Mouse (Mus musculus) left cerebral cortex, adult 2 months (tissue): ENCODE results near the gene Nppb. TPM values are rescaled to one million over a fixed set of nuclear protein-coding genes. Genes with fewer than 3 reads are reported as not detected.

Experiments
- DNase-seq, 2 experiments: peaks; one replicate each; pipeline ENCODE4 v3.0.0; 2021 to 2022; ENCODE audit warnings: low spot score in 2 of 2, mixed read lengths in 1 of 2; ENCODE audit errors: extremely low spot score in 1 of 2
- H3K27ac ChIP-seq: fragments of 200-600 bp; 2 replicates; pipeline ENCODE4 v1.8.1; 2022
- H3K4me3 ChIP-seq: fragments of 200-600 bp; 2 replicates; pipeline ENCODE4 v1.8.1; 2022
- CTCF ChIP-seq: fragments of 200-600 bp; IDR thresholded peaks from 2 replicates; pipeline ENCODE4 v1.8.1; 2022; ENCODE audit warnings: antibody characterized with exemption, mild to moderate bottlenecking, moderate library complexity
- intact Hi-C: fragments of 180-260 bp; cut with DNase I; formaldehyde crosslinking; loops from one replicate; pipeline ENCODE4 v1.15.1; 2025
- total RNA-seq, 2 experiments: library from RNA; stranded (reverse); gene quantifications; 2 replicates each; pipeline ENCODE4 v1.2.3; 2021

Gene Nppb
- total RNA-seq, 2 experiments from 2014 or later = not detected

DNA sequence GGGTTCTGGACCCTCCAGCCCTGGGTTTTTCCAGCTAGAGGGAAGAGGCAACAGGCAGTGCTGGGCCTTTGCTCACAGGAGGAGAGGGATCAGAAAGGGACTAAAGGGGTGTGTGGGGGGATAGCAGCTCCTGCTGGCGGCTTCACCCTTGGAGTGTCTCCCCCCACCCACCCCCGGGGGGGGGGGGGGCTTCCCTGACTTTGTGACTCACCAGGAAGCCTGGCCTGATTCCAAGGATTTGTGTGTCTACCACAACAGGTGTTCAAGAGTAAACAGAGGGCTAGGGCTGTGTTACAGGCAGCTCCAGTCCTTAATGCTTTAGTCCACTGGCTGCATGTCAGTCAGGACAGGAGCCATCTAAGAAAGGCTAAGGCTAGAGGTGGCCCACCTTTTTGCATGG lies 38.1 kb upstream of the Nppb start:
- intact Hi-C loops = no loop called here
- no peak for DNase-seq
- no peak for TF ChIP-seq CTCF
- Histone ChIP-seq H3K27ac (no peak overlapping the region), H3K4me3 (no peak overlapping the region)

DNA sequence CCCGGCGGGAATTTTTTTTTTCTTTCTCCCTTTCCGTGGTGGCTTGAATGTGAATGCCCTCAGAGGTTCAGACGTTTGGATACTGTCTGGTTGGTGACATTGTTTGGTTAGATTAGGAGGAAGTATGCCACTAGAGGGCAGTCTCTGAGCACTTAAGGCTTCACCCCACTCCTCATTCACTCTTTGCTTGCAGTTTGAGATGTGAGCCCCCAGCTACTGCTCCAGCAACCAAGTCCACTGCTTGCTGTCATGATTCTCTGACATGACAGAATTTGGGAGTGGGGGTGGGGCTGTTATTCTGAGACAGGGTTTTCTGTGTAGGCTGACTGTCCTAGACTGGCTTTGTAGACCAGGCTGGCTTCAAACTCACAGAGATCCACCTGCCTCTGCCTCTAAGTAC lies 32.0 kb upstream of the Nppb start:
- Histone ChIP-seq H3K27ac (no peak overlapping the region), H3K4me3 (no peak overlapping the region)
- peak; percentile 67 for TF ChIP-seq CTCF
- intact Hi-C loops = no loop called here
- no peak for DNase-seq

DNA sequence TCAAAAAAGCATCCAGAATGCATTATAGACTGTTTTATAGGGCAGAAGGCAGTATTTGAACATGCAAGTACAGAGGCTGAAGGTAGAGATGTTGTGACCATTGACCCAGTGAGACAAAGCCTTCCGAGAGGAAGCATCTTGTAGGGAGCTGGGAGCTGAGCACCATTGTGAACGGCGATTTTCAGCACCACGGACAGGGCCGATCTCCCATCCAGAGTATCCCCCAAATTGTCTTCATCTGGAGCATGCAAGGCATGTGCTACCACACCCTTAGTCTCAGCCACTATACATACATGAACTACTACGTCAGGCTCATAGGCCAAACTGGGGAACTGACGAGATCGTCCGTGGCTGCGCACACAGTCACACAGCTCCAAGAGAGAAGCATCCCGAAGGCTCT lies 28.4 kb upstream of the Nppb start:
- TF ChIP-seq CTCF = no peak
- Histone ChIP-seq H3K27ac (no peak overlapping the region), H3K4me3 (no peak overlapping the region)
- intact Hi-C loops = no loop called here
- no peak for DNase-seq

DNA sequence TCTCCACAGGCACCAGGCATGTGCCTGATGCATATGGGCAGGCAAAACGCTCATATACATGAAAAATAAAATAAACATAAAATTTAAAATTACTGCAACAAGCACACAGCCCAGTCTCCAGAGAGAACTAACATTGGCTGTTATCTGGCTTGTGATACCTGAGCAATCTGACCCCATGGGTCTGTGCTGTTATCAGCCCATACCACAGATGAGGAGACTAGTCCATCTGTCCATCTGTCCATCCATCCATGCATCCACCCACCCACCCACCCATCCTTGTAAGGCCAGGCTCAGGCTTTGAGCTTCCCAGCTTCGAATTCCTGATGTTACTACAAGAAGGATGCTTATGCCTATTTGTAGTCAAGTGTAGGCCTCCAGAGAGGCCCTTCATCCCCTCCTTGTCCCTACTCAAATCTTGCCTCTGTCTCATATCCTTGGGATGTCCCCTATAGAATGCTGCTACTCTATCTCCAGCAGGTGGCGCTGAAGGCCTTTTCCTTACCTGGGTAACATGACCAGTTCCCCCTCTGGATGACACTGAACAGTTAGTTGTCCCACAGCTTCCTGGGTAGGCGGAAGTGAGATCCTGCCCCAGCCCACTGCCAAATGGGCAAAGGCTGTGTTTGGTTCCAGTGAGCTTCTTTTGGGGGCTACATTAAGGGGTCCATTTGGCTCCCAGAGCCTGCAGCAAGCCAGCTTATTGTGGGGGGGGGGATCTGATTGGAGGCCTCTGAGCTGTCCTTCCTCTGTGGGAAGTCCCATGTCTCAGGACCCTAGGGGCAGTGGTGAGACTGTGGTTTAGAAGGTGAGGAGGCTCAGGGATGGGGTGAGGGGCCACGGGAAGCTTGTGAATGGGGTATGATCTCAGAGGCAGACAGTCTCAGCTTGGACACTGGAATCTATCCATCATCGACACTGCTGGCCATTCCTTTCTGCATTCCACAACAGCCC lies 25.4 kb upstream of the Nppb start:
- Histone ChIP-seq H3K4me3 (no peak overlapping the region), H3K27ac (no peak overlapping the region)
- intact Hi-C loops = loop anchor here (2.0 kb wide), 1 partner anchor 49 kb away; no protein-coding TSS in a partner anchor
- TF ChIP-seq CTCF = peak; percentile 69
- DNase-seq = peak; percentile 37 to 61

DNA sequence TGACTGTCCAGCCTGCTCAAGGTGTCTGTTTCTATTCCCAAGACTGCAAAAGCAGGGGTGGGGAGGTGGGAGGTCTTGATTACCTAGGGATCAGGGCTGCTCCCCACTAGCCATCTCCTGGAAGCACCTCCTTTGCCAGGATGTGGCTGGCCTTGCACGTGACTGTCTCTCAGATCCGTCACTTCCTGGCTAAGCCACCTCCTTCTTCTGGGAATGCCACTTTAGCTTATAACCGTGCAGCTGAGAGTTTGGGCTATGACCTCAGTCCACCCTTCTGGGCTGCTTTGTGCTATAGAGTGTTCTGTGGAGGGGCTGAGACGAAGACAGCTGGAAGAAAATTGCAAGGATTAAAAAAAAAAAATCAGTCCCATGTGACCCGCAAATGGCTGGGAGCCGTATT lies 22.8 kb upstream of the Nppb start:
- Histone ChIP-seq H3K27ac (no peak overlapping the region), H3K4me3 (no peak overlapping the region)
- intact Hi-C loops = no loop called here
- no peak for TF ChIP-seq CTCF
- DNase-seq = no peak

DNA sequence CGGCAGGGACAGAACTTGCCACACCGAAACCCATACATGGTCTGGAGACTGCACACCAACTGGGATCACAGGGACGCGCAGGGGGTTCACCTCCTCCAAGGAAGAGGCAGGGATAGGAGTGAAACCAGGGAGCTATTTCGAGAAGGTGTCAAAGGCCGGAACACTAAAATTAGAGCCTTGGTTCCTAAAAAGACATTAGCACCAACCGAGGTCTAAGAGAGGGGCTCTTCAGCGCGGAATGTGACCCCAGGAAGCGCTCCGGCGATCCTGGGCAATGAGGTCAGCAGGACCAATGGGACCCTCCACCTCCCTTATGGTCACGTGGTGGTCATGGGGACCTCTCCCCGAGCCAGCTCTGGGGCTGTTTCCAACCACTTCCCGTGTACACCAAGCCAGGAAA lies 22.0 kb upstream of the Nppb start:
- no peak overlapping the region for H3K4me3 ChIP-seq
- no peak for TF ChIP-seq CTCF
- intact Hi-C loops = no loop called here
- no peak for DNase-seq
- H3K27ac ChIP-seq = no peak overlapping the region

DNA sequence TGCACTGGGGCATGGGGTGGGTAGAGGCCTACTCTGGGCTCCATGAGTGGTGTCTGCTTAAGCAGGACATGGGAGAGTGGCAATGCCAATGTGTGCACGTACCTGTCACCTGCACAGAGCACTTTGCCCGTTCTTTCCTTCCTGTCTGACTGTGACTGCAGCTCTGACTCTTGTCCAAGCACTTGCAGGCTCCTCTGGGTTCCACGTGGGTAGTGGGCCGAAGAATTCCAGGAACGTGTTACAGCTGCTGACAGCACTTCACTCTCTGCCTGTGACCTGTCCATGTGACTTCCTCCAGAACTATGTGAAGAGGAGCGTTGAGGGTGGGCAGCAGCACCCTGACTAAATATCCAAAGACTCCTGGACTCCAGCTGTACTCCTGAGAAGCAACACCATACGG lies 19.9 kb upstream of the Nppb start:
- no peak for TF ChIP-seq CTCF
- no peak overlapping the region for H3K4me3 ChIP-seq
- no peak overlapping the region for H3K27ac ChIP-seq
- intact Hi-C loops = no loop called here
- no peak for DNase-seq

DNA sequence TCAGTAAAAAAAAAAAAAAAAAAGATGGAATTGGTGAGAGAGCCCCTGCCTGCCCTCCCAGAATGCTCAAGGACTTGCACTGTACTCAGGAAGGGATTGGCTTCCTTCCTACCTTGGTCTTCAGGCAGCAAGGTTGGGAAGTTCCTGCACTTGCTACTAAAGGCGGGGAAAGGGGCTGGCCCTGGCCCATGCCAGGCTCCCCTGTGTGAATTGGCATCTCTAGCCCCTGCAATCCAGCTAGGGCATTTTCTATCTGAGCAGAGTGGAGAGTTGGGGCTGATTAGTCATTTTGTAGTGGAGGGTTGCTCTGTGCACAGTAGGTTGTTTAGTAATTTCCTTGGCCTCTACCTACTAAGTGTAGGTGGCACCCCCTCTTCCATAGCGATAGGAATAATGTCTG lies 16.8 kb upstream of the Nppb start:
- DNase-seq = no peak
- TF ChIP-seq CTCF = no peak
- intact Hi-C loops = no loop called here
- Histone ChIP-seq H3K4me3 (no peak overlapping the region), H3K27ac (no peak overlapping the region)

DNA sequence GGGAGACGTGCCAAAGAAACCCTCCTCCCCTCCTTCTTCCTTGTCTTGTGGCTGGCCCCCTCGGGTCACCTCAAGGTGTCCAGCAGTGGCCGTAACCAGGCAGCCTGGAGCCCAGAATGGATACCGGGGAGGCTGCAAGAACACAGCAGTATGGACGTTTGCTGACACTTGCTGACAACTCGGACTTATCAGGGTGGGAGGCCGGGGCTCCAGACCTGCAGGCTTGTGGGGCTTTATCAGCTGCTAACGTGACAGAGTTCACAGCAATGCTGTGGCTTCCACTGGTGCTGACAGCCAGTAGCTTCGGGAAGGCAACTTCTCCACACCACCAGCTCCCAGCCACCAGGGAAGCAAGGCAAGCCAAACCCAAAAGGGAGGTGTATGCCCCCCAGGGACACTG lies 16.3 kb upstream of the Nppb start:
- intact Hi-C loops = no loop called here
- no peak for TF ChIP-seq CTCF
- no peak overlapping the region for H3K27ac ChIP-seq
- DNase-seq = no peak
- H3K4me3 ChIP-seq = no peak overlapping the region

DNA sequence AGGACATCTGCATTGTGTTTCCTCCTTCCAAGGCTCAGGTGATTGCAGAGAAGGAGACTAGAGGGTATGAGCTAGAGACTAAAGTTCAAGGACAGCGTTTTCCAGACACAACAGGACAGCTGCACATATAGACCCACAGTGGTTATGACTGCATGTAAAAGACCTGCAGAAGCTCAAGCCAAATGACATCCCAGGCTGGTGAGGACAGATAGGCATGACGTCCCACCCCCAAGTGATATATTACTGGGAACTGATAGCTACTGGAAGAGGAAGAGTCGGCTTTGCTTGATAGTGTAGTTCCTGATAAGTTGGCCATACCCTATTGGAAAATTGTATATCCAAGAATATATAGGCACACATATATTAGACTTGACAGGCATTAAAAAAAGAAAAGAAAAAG lies 9.4 kb upstream of the Nppb start:
- intact Hi-C loops = no loop called here
- Histone ChIP-seq H3K4me3 (no peak overlapping the region), H3K27ac (no peak overlapping the region)
- TF ChIP-seq CTCF = no peak
- no peak for DNase-seq

DNA sequence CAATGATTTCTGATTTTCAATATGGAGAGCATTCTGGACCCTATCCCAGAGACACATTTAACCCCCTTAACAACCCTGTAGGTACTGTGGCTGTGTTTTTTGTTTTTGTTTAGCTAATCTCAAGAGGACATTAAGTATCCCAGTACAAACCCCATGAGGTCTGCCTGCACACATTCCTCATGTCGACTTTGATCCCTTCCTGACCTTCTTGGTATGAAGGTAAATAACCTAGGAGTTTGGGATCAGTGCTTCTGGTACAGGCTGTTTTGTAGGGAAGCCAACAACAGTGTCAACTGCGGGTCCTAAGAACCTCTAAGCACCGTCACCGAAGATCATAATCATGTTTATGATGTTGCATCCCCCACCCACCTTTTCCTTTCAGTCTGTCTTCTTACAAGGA lies 7.9 kb upstream of the Nppb start:
- intact Hi-C loops = no loop called here
- Histone ChIP-seq H3K4me3 (no peak overlapping the region), H3K27ac (no peak overlapping the region)
- TF ChIP-seq CTCF = no peak
- DNase-seq = no peak

DNA sequence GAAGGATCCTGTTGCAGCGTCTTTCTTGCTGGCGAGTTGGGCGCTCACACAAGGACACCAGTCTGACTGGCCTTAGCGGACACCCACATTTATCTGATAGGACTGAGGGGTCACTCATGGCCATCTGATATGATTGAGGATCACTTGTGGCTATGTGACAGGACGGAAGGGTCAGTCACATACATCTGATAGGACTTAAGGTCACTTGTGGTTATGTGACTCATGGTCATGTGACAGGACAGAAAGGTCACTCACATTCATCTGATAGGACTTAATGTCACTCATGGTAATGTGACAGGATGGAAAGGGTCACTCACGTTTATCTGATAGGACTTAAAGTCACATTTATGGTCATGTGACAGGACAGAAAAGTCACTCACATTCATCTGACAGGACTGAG lies 7.2 kb upstream of the Nppb start:
- Histone ChIP-seq H3K27ac (no peak overlapping the region), H3K4me3 (no peak overlapping the region)
- TF ChIP-seq CTCF = no peak
- no peak for DNase-seq
- intact Hi-C loops = no loop called here

DNA sequence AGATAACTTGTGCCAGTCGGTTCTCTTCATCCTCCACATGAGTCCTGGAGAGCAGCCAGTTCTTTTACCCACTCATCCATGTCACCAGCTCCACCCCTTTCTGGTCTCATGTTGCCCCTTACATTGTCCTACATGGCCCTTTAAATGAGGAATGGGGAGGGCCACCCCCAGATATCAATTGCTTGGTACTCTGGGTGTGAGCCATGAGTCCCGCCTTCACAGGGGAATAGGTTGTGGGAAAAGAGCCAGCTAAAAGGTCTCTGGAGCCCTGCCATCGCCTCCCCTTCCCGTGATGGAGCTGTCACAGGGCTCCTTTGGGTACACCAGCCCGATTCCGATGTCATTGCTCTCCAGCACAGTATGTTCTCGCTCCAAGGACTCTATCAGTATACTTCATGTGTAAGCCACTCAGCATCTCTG lies 6.1 kb upstream of the Nppb start:
- no peak for TF ChIP-seq CTCF
- intact Hi-C loops = no loop called here

More for the DNA sequence above, 6.1 kb upstream of the Nppb start:
- no peak overlapping the region for H3K4me3 ChIP-seq
- no peak overlapping the region for H3K27ac ChIP-seq
- no peak for DNase-seq
